Mouse (Mus musculus) olfactory bulb, adult 2 months (tissue): ENCODE results near the gene Synpo2. TPM values are rescaled to one million over a fixed set of nuclear protein-coding genes. Genes with fewer than 3 reads are reported as not detected.

Experiments used
- H3K27ac ChIP-seq: fragments of 200-500 bp; 2 replicates; pipeline ENCODE4 v1.5.1; 2012; ENCODE audit warnings: low read depth, low read length; ENCODE audit not compliant: insufficient read depth
- H3K4me1 ChIP-seq: fragments of 200-500 bp; 2 replicates; pipeline ENCODE4 v1.6.1; 2012; ENCODE audit warnings: low read length; ENCODE audit not compliant: control insufficient read depth, insufficient read depth
- H3K4me3 ChIP-seq: fragments of 200-500 bp; 2 replicates; pipeline ENCODE4 v1.5.1; 2012; ENCODE audit warnings: mild to moderate bottlenecking, low read depth, low read length, moderate library complexity; ENCODE audit not compliant: insufficient read depth
- CTCF ChIP-seq: fragments of 200-500 bp; IDR thresholded peaks from 2 replicates; pipeline ENCODE4 v1.5.1; 2012; ENCODE audit warnings: low read depth, mild to moderate bottlenecking, low read length, moderate library complexity; ENCODE audit not compliant: insufficient read depth
- POLR2A ChIP-seq: fragments of 200-500 bp; IDR thresholded peaks from 2 replicates; pipeline ENCODE4 v1.6.1; 2012; ENCODE audit warnings: mild to moderate bottlenecking, low read depth, low read length, moderate library complexity; ENCODE audit not compliant: insufficient read depth
- WGBS: fragments of 180-500 bp; shearing (Covaris S2); methylation state at CpG from one replicate; pipeline ENCODE4 v1.1.7; 2018; 5-methylcytosine and 5-hydroxymethylcytosine counted together
- polyA plus RNA-seq: library from polyadenylated mRNA; stranded (reverse); fragments of >200 nt; gene quantifications from 2 replicates; pipeline ENCODE4 v1.2.4, GENCODE M21; 2012; ENCODE audit warnings: low replicate concordance; ENCODE audit not compliant: missing spikeins, insufficient read depth, insufficient read length

Synpo2 gene
- polyA plus RNA-seq, 1 experiment = not detected

DNA sequence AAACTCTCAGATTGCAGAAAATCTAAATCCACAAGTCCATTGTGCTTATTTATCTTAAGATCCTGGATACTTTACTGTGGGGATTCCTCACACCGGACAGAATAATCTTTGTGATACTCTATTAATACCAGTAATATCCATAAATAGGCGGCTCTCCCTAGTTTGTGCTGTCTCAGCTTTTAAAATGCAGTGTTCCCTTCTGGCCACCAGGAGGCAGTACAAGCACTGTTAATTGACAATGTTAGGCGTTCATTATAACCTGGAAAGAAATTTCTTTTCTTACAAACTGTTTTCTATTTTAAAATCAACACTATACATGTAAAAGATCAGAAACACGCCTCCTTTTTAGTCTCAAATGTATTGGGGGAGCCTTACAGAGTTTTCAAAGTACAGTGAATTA, 75.2 kb downstream of the Synpo2 start:
- TF ChIP-seq CTCF = no peak
- no peak for TF ChIP-seq POLR2A
- WGBS = 13% methylated on average over 4 of the region's 4 CpGs
- Histone ChIP-seq H3K4me1 (peaks cover 3% of the 10 kb centered on the region; the same call in 1 of the 2 replicates), H3K27ac (no peak overlapping the region), H3K4me3 (no peak overlapping the region)

DNA sequence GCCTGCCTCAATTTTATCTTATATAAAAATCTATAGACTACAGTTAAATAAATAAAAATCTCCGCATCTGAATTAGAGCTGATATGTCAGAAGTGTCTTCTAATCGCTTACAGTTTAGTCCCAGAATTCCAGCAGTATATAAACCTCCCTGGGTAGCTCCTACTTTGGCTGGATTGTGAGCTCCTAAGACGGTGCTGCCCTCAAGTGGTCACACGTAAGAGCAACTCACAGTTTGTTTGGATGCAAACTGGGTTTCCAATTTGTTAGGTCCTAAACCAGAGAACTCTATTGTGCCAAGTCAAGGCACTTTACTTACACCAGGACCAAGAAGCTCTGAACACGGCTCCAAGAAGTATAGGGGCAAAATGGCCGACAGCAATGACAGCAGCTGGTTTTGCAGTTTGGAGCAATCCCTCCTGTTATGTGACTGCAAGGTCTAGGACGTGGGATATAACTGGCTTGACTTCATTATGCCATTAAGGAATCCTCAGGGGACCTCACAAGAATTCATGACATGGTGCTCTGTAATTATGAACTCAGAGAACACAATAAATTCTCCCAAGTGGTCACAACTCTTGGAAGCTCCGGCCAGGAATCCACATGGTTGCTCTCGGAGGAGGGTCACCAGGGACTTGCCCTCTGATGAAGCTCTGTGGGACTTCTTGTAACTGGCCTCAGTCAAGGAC, 76.7 kb downstream of the Synpo2 start:
- Histone ChIP-seq H3K27ac (no peak overlapping the region), H3K4me1 (peaks cover 3% of the 10 kb centered on the region; the same call in 1 of the 2 replicates), H3K4me3 (no peak overlapping the region)
- 38% methylated on average over 9 of the region's 9 CpGs for whole genome bisulfite sequencing
- TF ChIP-seq CTCF (no peak), POLR2A (no peak)

DNA sequence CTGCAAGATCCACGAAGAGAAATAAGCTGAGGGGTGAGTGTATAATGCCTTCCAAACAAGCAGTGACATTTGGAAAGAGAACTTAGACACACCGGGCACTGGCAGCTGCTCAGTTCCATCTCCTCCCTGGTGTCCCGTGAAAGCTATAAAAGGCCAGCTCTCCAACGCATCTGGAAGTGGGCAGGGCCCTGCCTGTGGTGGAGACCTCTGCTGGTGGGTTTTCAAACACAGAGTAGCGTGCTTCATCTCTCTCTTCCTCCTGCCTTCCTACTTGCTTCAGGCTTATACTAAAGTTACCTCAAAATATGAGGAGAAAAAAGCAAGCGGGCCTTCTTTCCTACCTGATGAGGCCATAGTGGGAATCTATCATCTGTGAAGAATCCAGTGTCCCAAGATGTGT, 77.4 kb downstream of the Synpo2 start:
- Histone ChIP-seq H3K4me1 (peaks cover 3% of the 10 kb centered on the region; the same call in 1 of the 2 replicates), H3K27ac (no peak overlapping the region), H3K4me3 (no peak overlapping the region)
- 38% methylated on average over 6 of the region's 6 CpGs for WGBS
- TF ChIP-seq CTCF = no peak
- no peak for TF ChIP-seq POLR2A

DNA sequence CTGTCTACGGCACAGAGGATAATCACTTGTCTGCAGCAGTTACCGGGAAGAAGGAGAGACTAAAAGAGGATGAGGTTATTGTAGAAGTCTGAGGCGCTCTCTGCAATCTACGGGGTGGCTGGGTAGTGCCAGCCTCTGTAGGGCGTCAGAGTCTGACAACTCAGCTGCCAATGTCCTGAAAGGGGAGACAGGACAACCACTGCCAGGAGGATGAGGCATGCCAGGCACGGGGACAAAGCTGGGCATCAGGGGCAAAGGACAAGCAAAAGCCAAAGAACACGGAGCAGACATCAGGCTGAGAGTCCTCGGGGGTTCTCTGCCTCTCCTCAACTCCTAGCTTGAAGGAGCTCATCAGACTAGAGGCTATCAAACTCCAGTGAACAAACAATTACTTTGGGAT, 82.6 kb downstream of the Synpo2 start:
- H3K4me3 ChIP-seq = no peak overlapping the region
- WGBS = 76% methylated on average over 8 of the region's 8 CpGs
- H3K4me1 ChIP-seq = no peaks in the 10 kb centered on the region
- TF ChIP-seq CTCF (no peak), POLR2A (no peak)
- no peak overlapping the region for H3K27ac ChIP-seq

DNA sequence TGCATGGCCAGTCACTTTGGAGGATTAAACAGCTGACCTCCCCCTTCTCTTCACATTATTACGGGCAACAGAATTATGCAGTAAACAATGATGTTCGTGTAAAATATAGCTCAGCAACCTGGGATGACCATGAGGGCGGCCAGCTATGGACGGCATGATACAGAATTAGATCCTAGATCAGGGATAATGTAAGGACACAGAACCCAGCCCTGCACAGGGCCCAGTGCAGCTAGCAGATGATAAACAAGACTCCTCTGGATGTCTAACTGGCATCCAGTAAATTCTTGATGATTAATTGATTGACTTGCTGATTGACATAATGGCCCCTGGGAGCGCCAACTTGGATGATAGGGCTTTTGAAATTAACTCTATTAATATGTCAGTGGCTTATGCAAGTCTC, 83.0 kb downstream of the Synpo2 start:
- H3K4me3 ChIP-seq = no peak overlapping the region
- H3K4me1 ChIP-seq = no peaks in the 10 kb centered on the region
- no peak overlapping the region for H3K27ac ChIP-seq
- no peak for TF ChIP-seq POLR2A
- TF ChIP-seq CTCF = no peak
- 89% methylated on average over 5 of the region's 5 CpGs for WGBS

DNA sequence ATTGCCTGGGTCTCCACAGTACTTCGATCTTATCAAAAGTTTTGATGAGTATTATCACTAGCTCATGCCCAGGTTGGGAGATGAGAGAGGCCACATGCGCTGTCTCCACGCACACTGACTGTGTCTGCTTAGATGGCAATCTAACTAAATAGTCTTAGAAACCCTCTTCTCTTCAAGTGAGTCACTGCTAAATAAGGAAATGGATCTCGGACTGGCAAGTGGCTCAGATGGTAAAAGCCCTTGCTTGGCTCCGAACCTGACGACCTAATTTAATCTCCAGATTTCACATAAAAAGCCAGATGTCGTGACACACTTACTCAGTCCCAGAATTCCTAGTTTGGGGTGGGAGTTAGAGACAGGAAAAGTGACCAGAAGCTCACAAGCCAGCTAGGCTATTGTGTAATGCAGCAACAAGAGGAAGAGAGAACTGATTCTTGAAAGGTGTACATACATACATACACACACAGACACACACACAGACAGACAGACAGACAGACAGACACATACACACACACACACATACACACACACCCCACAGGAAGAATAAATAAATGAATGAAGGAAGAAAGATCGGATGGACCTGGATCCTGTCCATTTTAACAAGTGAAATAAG, 85.3 kb downstream of the Synpo2 start:
- H3K4me1 ChIP-seq = no peaks in the 10 kb centered on the region
- TF ChIP-seq POLR2A (no peak), CTCF (no peak)
- 63% methylated on average over 8 of the region's 8 CpGs for WGBS
- no peak overlapping the region for H3K27ac ChIP-seq
- no peak overlapping the region for H3K4me3 ChIP-seq

DNA sequence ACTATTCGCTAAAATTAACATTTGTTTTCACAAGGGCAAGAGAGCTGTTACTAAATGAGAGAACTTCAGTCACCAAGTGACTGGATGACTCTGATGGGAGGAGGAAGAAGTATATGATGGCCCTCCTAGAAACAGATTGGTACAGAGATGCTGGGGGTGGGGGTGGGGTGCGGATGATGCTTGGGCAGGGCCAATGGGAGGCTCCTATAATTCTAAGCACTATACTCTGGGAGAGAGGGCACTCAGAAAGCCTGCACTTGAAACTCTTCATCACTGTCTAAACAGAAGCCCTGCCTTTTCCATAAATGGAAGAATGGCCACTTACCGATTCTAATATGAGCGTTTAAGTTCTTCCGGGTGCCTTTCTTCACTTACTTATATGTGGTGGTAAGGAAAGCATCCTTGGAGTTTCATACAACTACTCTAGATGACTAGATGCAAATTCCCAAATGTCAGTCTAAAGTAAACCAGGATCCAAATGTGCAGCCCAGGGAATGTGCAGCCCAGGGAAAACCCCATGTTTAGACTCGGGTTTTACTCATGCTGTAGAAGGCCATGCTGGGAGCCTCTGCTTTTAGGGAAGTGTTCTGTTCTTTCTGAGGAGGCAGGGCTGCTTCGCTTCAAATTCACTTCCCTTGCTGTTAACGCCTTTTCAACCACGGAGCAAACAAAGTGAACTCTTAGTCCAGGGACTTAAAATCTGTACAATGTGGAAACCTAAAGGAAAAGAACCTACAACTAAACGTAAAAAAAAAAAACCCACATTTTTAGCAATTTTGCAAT, 86.4 kb downstream of the Synpo2 start:
- H3K4me1 ChIP-seq = no peaks in the 10 kb centered on the region
- TF ChIP-seq CTCF = no peak
- no peak for TF ChIP-seq POLR2A
- no peak overlapping the region for H3K27ac ChIP-seq
- no peak overlapping the region for H3K4me3 ChIP-seq
- WGBS = 84% methylated on average over 10 of the region's 10 CpGs

DNA sequence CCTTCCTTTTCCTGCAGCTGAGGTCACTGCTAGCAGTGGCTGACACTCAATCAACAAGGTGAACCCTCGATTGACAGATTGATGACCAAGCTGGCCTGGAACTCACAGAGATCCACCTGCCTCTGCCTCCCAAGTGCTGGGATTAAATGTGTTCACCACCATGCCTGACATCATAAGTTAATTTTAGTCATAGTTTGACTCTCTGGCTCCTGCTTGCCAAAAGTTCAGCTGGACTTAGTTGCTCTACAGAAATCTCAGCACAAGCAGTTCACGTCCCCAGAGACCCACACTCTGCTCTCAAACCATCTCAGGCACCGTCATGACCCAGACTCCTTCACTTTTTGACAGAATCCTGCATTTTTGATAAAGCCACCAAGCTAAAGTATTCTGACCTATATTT, 87.3 kb downstream of the Synpo2 start:
- no peak overlapping the region for H3K27ac ChIP-seq
- TF ChIP-seq CTCF (no peak), POLR2A (no peak)
- no peak overlapping the region for H3K4me3 ChIP-seq
- WGBS = 92% methylated on average over 3 of the region's 3 CpGs
- no peaks in the 10 kb centered on the region for H3K4me1 ChIP-seq

DNA sequence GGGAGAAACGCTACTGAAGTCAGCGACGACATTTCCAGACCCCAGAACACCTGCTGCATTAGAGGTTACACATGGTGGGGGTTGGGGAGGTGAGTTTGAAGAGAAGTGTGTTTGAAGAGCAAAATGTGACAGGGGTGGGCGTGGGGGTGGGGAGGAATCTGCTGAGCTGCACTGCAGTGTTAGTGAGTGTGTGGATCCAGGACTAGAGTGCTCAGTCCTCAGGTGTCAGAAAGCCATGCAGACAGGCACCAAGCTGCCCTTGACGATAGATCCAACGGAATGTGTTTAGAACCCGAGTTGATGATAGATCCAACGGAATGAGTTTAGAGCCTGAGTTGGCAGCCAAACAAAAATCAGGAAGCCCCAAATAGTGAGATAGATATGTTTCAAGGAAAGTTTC, 89.4 kb downstream of the Synpo2 start:
- no peak for TF ChIP-seq CTCF
- no peak for TF ChIP-seq POLR2A
- WGBS = 85% methylated on average over 8 of the region's 8 CpGs
- no peaks in the 10 kb centered on the region for H3K4me1 ChIP-seq
- H3K4me3 ChIP-seq = no peak overlapping the region
- H3K27ac ChIP-seq = no peak overlapping the region
